Mouse (Mus musculus) liver, adult (tissue): ENCODE results near the gene Tsc1.

Experiments
- GATA4 ChIP-seq: IDR thresholded peaks from 2 replicates; pipeline ENCODE4 v1.6.1; 2014; ENCODE audit warnings: mild to moderate bottlenecking, low read length; ENCODE audit not compliant: insufficient replicate concordance

Gene Tsc1

GRCm38 (mm10) chr2:28713036-28713435 lies 72.0 kb downstream of the Tsc1 start:
- no peak for TF ChIP-seq GATA4

GRCm38 (mm10) chr2:28722419-28722818 lies 81.4 kb downstream of the Tsc1 start:
- TF ChIP-seq GATA4, result no peak

- TF ChIP-seq GATA4, result no peak
Observed at GRCm38 (mm10) chr2:28723912-28724311, 82.9 kb downstream of the Tsc1 start.

DNA sequence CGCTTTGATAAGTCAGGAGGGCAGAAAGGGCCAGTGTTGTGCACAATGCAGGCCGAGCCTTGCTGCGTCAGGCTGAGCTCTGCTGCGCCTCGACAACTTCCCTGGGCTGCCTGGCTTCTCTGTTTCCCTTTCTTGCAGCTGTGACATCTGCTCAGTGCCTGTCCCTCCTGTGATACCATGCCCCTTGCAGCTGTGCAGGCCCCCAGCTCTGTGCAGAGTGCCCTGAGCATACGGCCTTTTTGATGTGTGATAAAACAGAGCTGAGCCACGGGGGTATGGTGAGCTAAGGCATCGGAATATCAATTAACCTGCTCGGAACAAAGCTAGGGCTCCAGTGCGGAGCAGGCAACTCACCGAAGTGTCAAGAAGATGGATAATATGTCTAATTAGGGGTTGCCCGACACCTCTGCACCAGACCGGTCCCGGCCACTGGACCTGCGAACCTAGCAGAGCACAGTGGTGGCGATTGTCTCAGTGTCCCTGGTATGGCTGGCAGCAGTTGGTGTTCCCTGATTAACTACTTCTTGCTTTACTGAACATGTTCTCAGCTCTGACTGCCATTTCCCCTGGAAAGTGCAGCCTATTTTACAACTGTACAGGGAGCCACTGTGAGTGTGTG lies 86.9 kb downstream of the Tsc1 start:
- TF ChIP-seq GATA4, result no peak

DNA sequence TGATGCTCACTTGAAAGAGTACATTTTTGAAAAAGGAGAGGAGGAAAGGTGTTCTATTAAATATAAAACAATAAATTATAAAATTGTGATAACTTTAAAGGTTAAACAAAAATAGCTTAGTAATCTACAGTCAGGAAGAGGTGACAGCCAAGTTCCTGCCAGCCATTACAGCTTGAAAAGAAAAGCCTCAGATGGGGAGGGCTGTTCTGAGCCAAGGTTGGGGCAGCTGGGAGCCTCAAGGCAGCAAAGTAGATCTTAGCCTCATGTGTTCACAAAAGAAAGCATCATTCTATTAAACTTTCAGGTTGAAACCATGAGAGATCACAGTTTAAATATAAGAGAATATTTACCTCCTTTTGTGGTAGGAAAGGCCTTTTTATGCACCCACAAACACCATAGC lies 89.6 kb downstream of the Tsc1 start:
- no peak for TF ChIP-seq GATA4

DNA sequence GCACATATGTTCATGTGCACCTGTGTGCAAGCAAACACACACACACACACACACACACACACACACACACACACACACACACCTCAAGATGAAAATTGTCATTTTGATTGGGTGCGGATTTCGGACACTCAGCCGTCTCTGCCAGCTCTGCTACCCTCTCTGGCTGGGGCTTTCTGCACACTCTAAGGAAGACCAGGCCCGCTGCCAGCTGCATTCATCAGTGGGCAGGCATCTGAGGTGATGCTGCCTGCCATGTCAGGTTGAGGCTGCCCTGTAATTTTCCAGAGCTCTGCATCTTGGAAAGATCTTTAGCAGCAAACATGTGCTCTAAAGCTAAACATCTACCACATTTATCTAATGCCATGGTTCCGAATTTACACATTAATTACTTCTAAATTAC lies 96.1 kb downstream of the Tsc1 start:
- no peak for TF ChIP-seq GATA4

- no peak for TF ChIP-seq GATA4
Observed at GRCm38 (mm10) chr2:28740159-28740558, 99.1 kb downstream of the Tsc1 start.
